ENCODE assay signal across 8 mouse cellular contexts in genomic region chr9:105131253-105132001, GRCm38 (mm10). TPM values are rescaled to one million over a fixed set of nuclear protein-coding genes. Genes with fewer than 3 reads are reported as not detected.
DNase-seq lines count a peak whose midpoint lies in the region; ATAC-seq lines count a peak whose summit lies in the region.

TSS of gene Nudt16 (minus strand) at chr9:105131824.

- H3K9me3 ChIP-seq in heart, embryonic 14.5 days (ENCODE audit: control insufficient read depth, low read length): no peaks in the 10 kb centered on the region
- no peaks in the 10 kb centered on the region for H3K9me3 ChIP-seq in liver, embryonic 13.5 days (replicated peaks)
- no peaks in the 10 kb centered on the region for H3K9me3 ChIP-seq in stomach, embryonic 16.5 days (replicated peaks; ENCODE audit: control insufficient read depth, low read length)

- no peaks in the 10 kb centered on the region for H3K27me3 ChIP-seq in heart, embryonic 14.5 days (ENCODE audit: control insufficient read depth, insufficient read depth, low read length)
- no peaks in the 10 kb centered on the region for H3K27me3 ChIP-seq in liver, embryonic 13.5 days
- no peaks in the 10 kb centered on the region for H3K27me3 ChIP-seq in stomach, embryonic 16.5 days (ENCODE audit: control insufficient read depth, insufficient read depth, low read length)

- WGBS in heart, embryonic 14.5 days: under 1% methylated on average over 52 of the region's 60 CpGs
- WGBS in liver, embryonic 13.5 days (ENCODE audit: insufficient replicate concordance): under 1% methylated on average over 59 of the region's 60 CpGs
- WGBS in stomach, embryonic 16.5 days: 1% methylated on average over 60 of the region's 60 CpGs

- peaks cover 4 to 10% of the 10 kb centered on the region in 2 experiments; a peak in 3 of 4 replicates for H3K4me1 ChIP-seq in heart, embryonic 14.5 days (ENCODE audit: control insufficient read depth in 2 of 2, insufficient read depth in 2 of 2, low read length in 2 of 2)
- H3K4me1 ChIP-seq in liver, embryonic 13.5 days (replicated peaks): peaks cover 26% of the 10 kb centered on the region
- peaks cover 10% of the 10 kb centered on the region; the same call in 1 of the 2 replicates for H3K4me1 ChIP-seq in stomach, embryonic 16.5 days (ENCODE audit: control insufficient read depth, insufficient read depth, low read length)

- H3K4me2 ChIP-seq in heart, embryonic 14.5 days (ENCODE audit: low read length): peak within 1 kb of the TSS; percentile 95
- peak within 1 kb of the TSS; percentile 84 for H3K4me2 ChIP-seq in liver, embryonic 13.5 days
- peak within 1 kb of the TSS; percentile 94 for H3K4me2 ChIP-seq in stomach, embryonic 16.5 days (ENCODE audit: low read depth, low read length)

- H3K27ac ChIP-seq in heart, embryonic 14.5 days (replicated peaks in 1 of 2; ENCODE audit: control insufficient read depth in 1 of 2, insufficient read depth in 1 of 2, low read depth in 2 of 2, low read length in 2 of 2): peak within 1 kb of the TSS; percentile 47 to 55
- peak within 1 kb of the TSS; percentile 47 for H3K27ac ChIP-seq in liver, embryonic 13.5 days
- peak within 1 kb of the TSS; percentile 84 for H3K27ac ChIP-seq in stomach, embryonic 16.5 days (ENCODE audit: low read length)

- peak within 1 kb of the TSS; percentile 81 for H3K9ac ChIP-seq in heart, embryonic 14.5 days (ENCODE audit: low read length)
- H3K9ac ChIP-seq in liver, embryonic 13.5 days: peak within 1 kb of the TSS; percentile 79
- H3K9ac ChIP-seq in stomach, embryonic 16.5 days (ENCODE audit: low read length): peak within 1 kb of the TSS; percentile 89

- peak; percentile 96 for ATAC-seq in CD4-positive, CD25-positive, alpha-beta regulatory T cell, adult 4 months
- ATAC-seq in heart, embryonic 14.5 days (ENCODE audit: insufficient number of reproducible peaks, insufficient read depth, low FRiP score, low read depth): peak; percentile 98
- peak; percentile 100 for ATAC-seq in liver, embryonic 13.5 days (ENCODE audit: low read depth)
- ATAC-seq in stomach, embryonic 16.5 days (ENCODE audit: insufficient read depth, low FRiP score): peak; percentile 99

- peak within 1 kb of the TSS; percentile 74 to 77 for H3K4me3 ChIP-seq in heart, embryonic 14.5 days (ENCODE audit: control insufficient read depth in 1 of 2, insufficient read depth in 1 of 2, low read depth in 1 of 2, low read length in 2 of 2)
- peak within 1 kb of the TSS; percentile 81 for H3K4me3 ChIP-seq in liver, embryonic 13.5 days (replicated peaks)
- H3K4me3 ChIP-seq in stomach, embryonic 16.5 days (replicated peaks; ENCODE audit: low read length): peak within 1 kb of the TSS; percentile 77

- peak; percentile 72 for DNase-seq in c-Kit-negative CD71-positive TER-119-positive erythroid progenitor cells, embryonic 14.5 days (ENCODE audit: low read depth, low spot score)
- peak; percentile 90 for DNase-seq in fibroblast of lung, adult 2 months (ENCODE audit: low read depth)
- peak; percentile 92 for DNase-seq in kidney, postnatal 14 days
- peak; percentile 82 for DNase-seq in liver, embryonic 13.5 days
- peak; percentile 90 for DNase-seq in neural tube, embryonic 10.5 days (ENCODE audit: extremely low spot score, low spot score)

- no peaks in the 10 kb centered on the region for H3K36me3 ChIP-seq in heart, embryonic 14.5 days (ENCODE audit: control insufficient read depth, insufficient read depth, low read length)
- H3K36me3 ChIP-seq in liver, embryonic 13.5 days: no peaks in the 10 kb centered on the region
- H3K36me3 ChIP-seq in stomach, embryonic 16.5 days (ENCODE audit: control insufficient read depth, insufficient read depth, low read length): no peaks in the 10 kb centered on the region

RNA-seq across cellular contexts. Expression of gene Nudt16, which starts in this region (rescaled TPM):
- 10 to 100 TPM; 30.8 to 33.1 TPM for polyA plus RNA-seq in CD4-positive, CD25-positive, alpha-beta regulatory T cell, adult 4 months (2017; shearing (Covaris generic))
- polyA plus RNA-seq in heart, embryonic 14.5 days (2014; fragmentation: Nextera tagmentation; extraction: Ambion mirVana): 8.9 and 10.6 TPM in 2 replicates
- polyA plus RNA-seq in liver, embryonic 13.5 days (2015; fragmentation: Nextera tagmentation; extraction: Ambion mirVana): 5.6 and 6.9 TPM in 2 replicates
- polyA plus RNA-seq in stomach, embryonic 16.5 days (2015; fragmentation: Nextera tagmentation; extraction: Ambion mirVana): 18.6 and 20.7 TPM in 2 replicates

Comparison
In these comparisons a context has a peak if more than half of its experiments do, and no peak if none do; other contexts are left out.
1. Peak in every context shown above with its lines: DNase-seq, ATAC-seq, H3K4me3 ChIP-seq and H3K27ac ChIP-seq.